Mouse (Mus musculus) heart, embryonic 14.5 days (tissue): ENCODE results near the gene Tgfb1. TPM values are rescaled to one million over a fixed set of nuclear protein-coding genes. Genes with fewer than 3 reads are reported as not detected.

Experiments
- ATAC-seq: fragments of 200-750 bp; cut with Nextera tagmentation; 2 replicates; pipeline ENCODE4 v1.8.0; 2017; ENCODE audit warnings: low read depth, moderate TSS enrichment; ENCODE audit not compliant: insufficient number of reproducible peaks, insufficient read depth, low FRiP score
- H3K27ac ChIP-seq, 2 experiments: fragments of 200-500 bp in 1 of 2; fragments of 300-500 bp in 1 of 2; sonication (generic) in 1 of 2; replicated peaks in 1 of 2; 2 replicates each; pipeline ENCODE4 v1.5.1; 2012 to 2014; ENCODE audit warnings: low read depth in 2 of 2, low read length in 2 of 2, control low read depth in 1 of 2, mild to moderate bottlenecking in 1 of 2, mixed read lengths in 1 of 2; ENCODE audit not compliant: control insufficient read depth in 1 of 2, insufficient read depth in 1 of 2
- H3K27me3 ChIP-seq: fragments of 300-500 bp; sonication (generic); 2 replicates; pipeline ENCODE4 v1.6.1; 2014; ENCODE audit warnings: mild to moderate bottlenecking, low read length, control low read depth; ENCODE audit not compliant: control insufficient read depth, insufficient read depth
- H3K36me3 ChIP-seq: fragments of 300-500 bp; sonication (generic); 2 replicates; pipeline ENCODE4 v1.6.1; 2014; ENCODE audit warnings: mild to moderate bottlenecking, control low read depth, low read length, mixed read lengths; ENCODE audit not compliant: control insufficient read depth, insufficient read depth
- H3K4me1 ChIP-seq, 2 experiments: fragments of 200-500 bp in 1 of 2; fragments of 300-500 bp in 1 of 2; sonication (generic) in 1 of 2; 2 replicates each; pipeline ENCODE4 v1.6.1; 2012 to 2014; ENCODE audit warnings: low read length in 2 of 2, control low read depth in 1 of 2, mixed read lengths in 1 of 2; ENCODE audit not compliant: control insufficient read depth in 2 of 2, insufficient read depth in 2 of 2
- H3K4me2 ChIP-seq: fragments of 300-500 bp; sonication (generic); 2 replicates; pipeline ENCODE4 v1.6.1; 2014; ENCODE audit warnings: mild to moderate bottlenecking, low read length
- H3K4me3 ChIP-seq, 2 experiments: fragments of 200-500 bp in 1 of 2; fragments of 300-500 bp in 1 of 2; sonication (generic) in 1 of 2; 2 replicates each; pipeline ENCODE4 v1.5.1; 2012 to 2014; ENCODE audit warnings: low read length in 2 of 2, mild to moderate bottlenecking in 2 of 2, control low read depth in 1 of 2, low read depth in 1 of 2, moderate library complexity in 1 of 2; ENCODE audit not compliant: control insufficient read depth in 1 of 2, insufficient read depth in 1 of 2
- H3K9ac ChIP-seq: fragments of 300-500 bp; sonication (generic); 2 replicates; pipeline ENCODE4 v1.6.1; 2014; ENCODE audit warnings: mild to moderate bottlenecking, low read length
- H3K9me3 ChIP-seq: fragments of 300-500 bp; sonication (generic); 2 replicates; pipeline ENCODE4 v1.6.1; 2016; ENCODE audit warnings: low read length, control low read depth; ENCODE audit not compliant: control insufficient read depth
- WGBS: fragments of 180-500 bp; shearing (Covaris S2); extraction: QIAGEN DNeasy Blood & Tissue Kit; methylation state at CpG from one replicate; pipeline ENCODE4 v1.1.7; 2014; 5-methylcytosine and 5-hydroxymethylcytosine counted together
- polyA plus RNA-seq: library from polyadenylated mRNA; unstranded; fragments of >200 nt; fragmentation: Nextera tagmentation; extraction: Ambion mirVana; gene quantifications from 2 replicates; pipeline ENCODE4 v1.2.1, GENCODE M21; 2014

Tgfb1 gene
- polyA plus RNA-seq, 1 experiment from 2014 or later: 4.5 TPM

DNA sequence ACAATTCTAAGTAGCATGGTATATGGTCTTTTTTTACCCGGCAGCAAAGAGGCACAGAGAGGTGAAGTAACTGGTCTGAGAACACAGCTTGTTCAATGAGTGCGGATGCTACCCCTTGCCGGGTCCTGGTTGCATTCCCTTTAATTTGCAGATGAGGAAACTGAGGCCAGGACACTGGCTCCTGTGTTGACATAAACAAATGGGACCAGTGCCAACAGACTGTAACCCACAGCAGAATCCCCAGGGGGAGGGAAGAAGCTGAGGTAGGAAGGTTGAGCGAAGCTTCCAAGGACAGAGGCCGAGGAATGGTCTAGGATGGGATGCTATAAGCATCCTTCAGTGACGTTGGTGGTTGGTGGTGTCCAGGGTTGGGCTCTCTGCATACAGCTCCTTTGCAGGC lies 11.4 kb upstream of the Tgfb1 start:
- H3K9ac ChIP-seq: no peak overlapping the region
- H3K27me3 ChIP-seq: peaks cover 29% of the 10 kb centered on the region
- no peak overlapping the region for H3K27ac ChIP-seq
- H3K36me3 ChIP-seq: no peaks in the 10 kb centered on the region
- H3K4me2 ChIP-seq: peak overlapping the region; percentile 59
- WGBS: 44% methylated on average over 6 of the region's 6 CpGs
- peaks cover 8 to 21% of the 10 kb centered on the region in 2 experiments; a peak in 2 of 4 replicates for H3K4me1 ChIP-seq
- no peaks in the 10 kb centered on the region for H3K9me3 ChIP-seq
- H3K4me3 ChIP-seq: peak overlapping the region in 1 of 2 experiments; percentile 27; a peak in 1 of 4 replicates
- no peak for ATAC-seq

DNA sequence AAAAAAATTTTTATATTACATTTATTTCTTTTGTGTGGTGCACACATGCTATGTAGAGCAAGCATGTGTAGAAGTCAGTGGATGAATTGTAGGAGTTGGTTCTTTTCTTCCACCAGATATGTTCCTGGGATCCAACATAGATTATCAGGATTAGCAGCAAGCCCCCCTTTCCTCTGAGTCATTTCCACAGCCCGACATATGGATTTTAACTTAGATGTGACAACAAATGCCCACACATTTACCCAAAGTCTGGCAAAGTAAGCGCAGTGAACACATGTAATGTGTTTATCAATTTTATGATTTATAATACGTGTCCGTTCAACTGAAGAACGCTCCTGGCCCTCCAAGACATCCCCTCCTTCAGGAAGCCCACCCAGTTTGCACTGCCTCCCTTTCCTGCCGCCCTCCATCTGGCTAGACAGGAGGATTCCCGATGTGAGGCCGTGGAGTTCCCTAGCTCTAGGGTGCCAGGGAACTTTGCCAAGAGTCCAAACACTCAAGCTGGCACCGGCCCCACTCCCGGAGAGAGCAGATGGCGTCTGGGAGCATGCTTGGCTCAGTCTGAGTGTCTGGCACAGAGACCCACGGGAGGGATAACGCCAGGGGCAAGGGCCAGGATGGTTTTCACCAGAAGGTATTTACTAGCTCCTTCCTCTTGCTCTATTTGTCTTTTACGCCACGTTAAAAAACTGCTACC lies 10.6 kb upstream of the Tgfb1 start:
- Histone ChIP-seq H3K9me3 (no peaks in the 10 kb centered on the region), H3K36me3 (no peaks in the 10 kb centered on the region), H3K27me3 (peaks cover 29% of the 10 kb centered on the region), H3K27ac (no peak overlapping the region), H3K9ac (no peak overlapping the region), H3K4me3 (no peak overlapping the region), H3K4me1 (peaks cover 9 to 25% of the 10 kb centered on the region in 2 experiments), H3K4me2 (no peak overlapping the region)
- WGBS: 46% methylated on average over 15 of the region's 15 CpGs
- ATAC-seq: no peak

DNA sequence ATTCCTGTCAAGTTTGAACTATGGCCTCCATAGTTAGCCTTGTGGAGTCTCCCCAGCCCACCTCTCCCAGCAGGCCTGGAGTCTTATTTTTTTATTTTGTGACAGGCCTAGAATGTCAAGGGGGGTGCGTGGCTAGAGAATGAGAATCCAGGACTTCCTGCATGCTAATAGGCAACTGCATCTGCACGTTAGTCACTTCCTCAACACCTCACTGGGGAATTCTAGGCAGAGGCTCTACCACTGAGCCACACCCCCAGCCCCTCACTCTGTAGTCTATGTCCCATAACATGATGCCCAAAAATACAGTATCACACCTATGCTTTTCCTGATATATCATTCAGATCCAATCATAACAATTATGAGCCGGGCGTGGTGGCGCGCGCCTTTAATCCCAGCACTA lies 9.8 kb upstream of the Tgfb1 start:
- H3K36me3 ChIP-seq: no peaks in the 10 kb centered on the region
- peaks cover 10 to 28% of the 10 kb centered on the region in 2 experiments for H3K4me1 ChIP-seq
- 90% methylated on average over 7 of the region's 7 CpGs for WGBS
- no peak overlapping the region for H3K9ac ChIP-seq
- no peak overlapping the region for H3K4me2 ChIP-seq
- 0 out of 4 replicates have a peak overlapping the region, but pooled peaks of 1 of the 2 experiments have one; percentile 2 for H3K27ac ChIP-seq
- H3K27me3 ChIP-seq: peaks cover 29% of the 10 kb centered on the region
- H3K4me3 ChIP-seq: no peak overlapping the region
- H3K9me3 ChIP-seq: no peaks in the 10 kb centered on the region
- ATAC-seq: no peak

DNA sequence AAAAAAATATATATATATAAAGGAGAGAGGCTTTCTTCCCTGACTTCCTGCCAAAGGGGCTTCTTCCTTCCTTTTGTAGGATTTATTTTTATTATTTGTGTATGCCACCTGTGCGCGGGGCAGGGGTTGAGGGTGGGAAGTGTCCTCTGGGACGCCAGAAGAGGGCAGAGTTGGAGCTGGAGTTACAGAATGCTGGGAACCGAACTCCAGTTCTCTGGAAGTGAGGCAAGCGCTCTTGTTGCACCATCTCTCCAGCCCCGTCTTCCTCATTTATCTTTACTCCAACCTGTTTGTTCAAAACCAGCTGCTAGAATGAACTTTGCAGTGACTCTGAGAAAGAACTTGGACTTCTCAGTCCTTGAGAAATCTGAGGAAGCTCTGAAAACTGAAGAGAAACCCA lies 6.8 kb upstream of the Tgfb1 start:
- H3K27ac ChIP-seq: peak overlapping the region; percentile 9 to 93
- peak overlapping the region; percentile 82 for H3K9ac ChIP-seq
- no peak for ATAC-seq
- 6% methylated on average over 6 of the region's 6 CpGs for WGBS
- H3K27me3 ChIP-seq: peaks cover 11% of the 10 kb centered on the region
- peak overlapping the region; percentile 76 for H3K4me2 ChIP-seq
- H3K9me3 ChIP-seq: no peaks in the 10 kb centered on the region
- no peaks in the 10 kb centered on the region for H3K36me3 ChIP-seq
- H3K4me1 ChIP-seq: peaks cover 11 to 23% of the 10 kb centered on the region in 2 experiments
- peak overlapping the region in 1 of 2 experiments; percentile 73; a peak in 2 of 4 replicates for H3K4me3 ChIP-seq

DNA sequence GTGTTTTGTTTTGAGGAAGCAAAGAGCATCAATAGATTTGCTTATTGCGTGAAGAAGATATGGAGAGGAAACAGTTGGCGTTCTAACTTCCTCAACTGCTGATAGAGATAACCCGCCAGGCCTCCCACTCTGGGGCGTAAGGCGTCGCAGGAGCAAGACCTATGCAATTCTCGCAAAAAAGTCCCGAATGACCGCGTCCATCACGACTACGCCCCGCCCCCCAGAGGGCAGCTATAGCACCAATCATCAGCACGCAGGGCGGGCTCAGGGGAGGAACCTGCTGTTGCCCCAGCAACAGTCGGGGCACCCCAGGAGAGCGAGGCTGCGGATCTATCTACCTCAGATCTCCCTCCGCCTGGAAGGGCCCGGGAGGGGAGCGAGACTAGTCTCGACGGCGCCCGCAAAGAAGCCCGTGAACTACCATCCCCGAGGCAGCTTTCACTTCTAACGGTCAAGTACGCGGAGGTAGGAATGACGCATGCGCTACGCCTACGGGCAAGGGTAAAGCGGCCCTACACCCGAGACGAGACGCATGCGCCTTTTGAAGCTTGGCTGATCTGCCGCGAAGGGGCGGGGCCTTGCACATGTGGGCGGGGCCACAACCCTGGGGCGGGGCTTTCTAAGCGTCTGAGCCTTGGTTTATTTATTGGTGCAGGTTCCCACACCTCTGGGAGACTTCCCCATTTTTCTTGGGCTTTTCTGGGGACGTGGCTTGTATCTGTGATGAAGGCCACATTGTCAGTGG lies 6.1 kb upstream of the Tgfb1 start, which contains the start of gene B9d2:
TSS of gene B9d2 (plus strand) at position 267 of the 745 bp plus-strand sequence.
- WGBS: under 1% methylated on average over 46 of the region's 46 CpGs
- Histone ChIP-seq H3K36me3 (no peaks in the 10 kb centered on the region), H3K4me1 (peaks cover 10 to 18% of the 10 kb centered on the region in 2 experiments; a peak in 3 of 4 replicates), H3K27ac (peak within 1 kb of the TSS; percentile 85 to 93), H3K9ac (peak within 1 kb of the TSS; percentile 82), H3K4me2 (peak within 1 kb of the TSS; percentile 76), H3K4me3 (peak within 1 kb of the TSS; percentile 70 to 73), H3K9me3 (no peaks in the 10 kb centered on the region), H3K27me3 (peaks cover 4% of the 10 kb centered on the region)
- ATAC-seq: peak; percentile 94

DNA sequence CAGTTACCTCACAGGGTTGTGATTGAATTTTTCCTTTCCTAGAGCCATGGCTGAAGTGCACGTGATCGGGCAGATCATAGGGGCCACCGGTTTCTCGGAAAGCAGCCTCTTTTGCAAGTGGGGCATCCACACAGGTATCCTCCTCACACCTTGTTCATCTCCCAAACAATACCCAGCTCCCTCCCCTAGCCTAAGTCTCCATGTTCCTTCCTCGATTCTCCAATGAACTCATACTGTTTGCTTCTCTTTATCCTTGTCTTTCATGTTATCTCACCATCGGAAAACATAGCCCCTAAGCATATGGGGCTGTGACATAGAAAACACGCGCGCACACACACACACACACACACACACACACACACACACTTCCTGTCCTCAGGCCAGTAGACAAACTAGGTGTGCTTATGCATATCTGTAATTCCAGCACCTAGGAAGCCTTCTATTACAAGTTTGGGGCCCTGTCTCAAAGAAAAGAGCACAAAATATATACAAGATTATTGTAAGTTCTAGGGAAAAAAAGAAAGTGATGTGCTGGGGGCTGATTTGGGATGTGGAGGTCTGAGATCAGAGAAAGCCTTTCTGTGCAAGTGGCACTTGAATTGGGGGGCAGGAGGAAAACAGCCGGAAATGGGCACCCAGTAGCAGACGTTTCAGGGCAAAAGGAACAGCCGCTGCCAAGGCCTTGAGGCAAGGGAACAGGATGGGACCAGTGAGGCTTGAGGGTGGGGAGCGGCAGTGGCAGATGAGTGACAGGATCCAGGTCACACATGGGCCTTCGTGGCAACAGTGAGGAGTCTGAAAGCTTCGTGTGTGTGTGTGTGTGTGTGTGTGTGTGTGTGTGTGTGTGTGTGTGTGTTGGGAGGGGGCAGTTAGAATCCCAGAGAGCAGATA lies 5.2 kb upstream of the Tgfb1 start:
- Histone ChIP-seq H3K36me3 (no peaks in the 10 kb centered on the region), H3K4me3 (peak overlapping the region in 1 of 2 experiments; percentile 73; a peak in 3 of 4 replicates), H3K9ac (no peak overlapping the region), H3K4me2 (peak overlapping the region; percentile 76), H3K27ac (0 out of 4 replicates have a peak overlapping the region, but pooled peaks of 1 of the 2 experiments have one; percentile 93), H3K9me3 (no peaks in the 10 kb centered on the region), H3K27me3 (no peaks in the 10 kb centered on the region; the same call in 1 of the 2 replicates), H3K4me1 (peaks cover 12 to 13% of the 10 kb centered on the region in 2 experiments; a peak in 3 of 4 replicates)
- WGBS: 45% methylated on average over 15 of the region's 15 CpGs
- ATAC-seq: no peak
